Mouse (Mus musculus): ENCODE data around the gene Ap3b1. TPM values are rescaled to one million over a fixed set of nuclear protein-coding genes. Genes with fewer than 3 reads are reported as not detected.
"Not testable (repeated sequence)": the region's sequence is repeated elsewhere in the genome, so short reads cannot be mapped to it uniquely, and the experiment has no call there.

Gene Ap3b1
- 10 to 100 TPM; 29.4 to 31.8 TPM for total RNA-seq (2021)

- peak; percentile 93 for DNase-seq
These were observed at the start of gene Ap3b1 for GRCm38 (mm10) chr13:94358401-94359265. Gene Ap3b1 (plus strand): TSS chr13:94358960.

- DNase-seq, result not testable (repeated sequence)
These were observed 45.9 kb upstream of the Ap3b1 start for GRCm38 (mm10) chr13:94312812-94313211.

DNA sequence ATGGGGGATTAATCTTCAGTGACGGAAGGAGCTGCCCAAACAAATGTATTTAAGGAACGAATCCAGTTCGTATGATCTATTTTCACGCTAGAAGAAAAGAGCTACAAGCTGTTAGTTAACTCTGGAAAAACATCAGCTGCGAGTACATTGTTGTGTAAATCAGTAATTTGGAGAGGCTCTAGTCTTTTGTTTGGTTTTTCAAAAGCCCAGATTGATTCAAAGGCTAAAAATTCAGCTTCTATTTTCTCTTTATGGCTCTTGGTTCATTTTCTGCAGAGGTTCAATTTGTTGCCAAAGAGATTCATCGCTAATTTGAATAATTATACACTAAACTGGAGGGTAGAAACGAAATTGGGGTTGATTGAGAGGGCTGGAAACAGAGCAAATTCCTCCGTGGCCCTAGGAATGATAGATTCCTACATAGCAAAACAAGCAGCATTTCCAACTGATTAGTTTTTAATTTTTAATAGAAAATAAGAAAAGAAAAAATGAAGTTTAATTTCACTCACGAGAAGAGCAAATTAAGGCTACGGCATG is 41.7 kb upstream of the Ap3b1 start:
- no peak for DNase-seq

DNA sequence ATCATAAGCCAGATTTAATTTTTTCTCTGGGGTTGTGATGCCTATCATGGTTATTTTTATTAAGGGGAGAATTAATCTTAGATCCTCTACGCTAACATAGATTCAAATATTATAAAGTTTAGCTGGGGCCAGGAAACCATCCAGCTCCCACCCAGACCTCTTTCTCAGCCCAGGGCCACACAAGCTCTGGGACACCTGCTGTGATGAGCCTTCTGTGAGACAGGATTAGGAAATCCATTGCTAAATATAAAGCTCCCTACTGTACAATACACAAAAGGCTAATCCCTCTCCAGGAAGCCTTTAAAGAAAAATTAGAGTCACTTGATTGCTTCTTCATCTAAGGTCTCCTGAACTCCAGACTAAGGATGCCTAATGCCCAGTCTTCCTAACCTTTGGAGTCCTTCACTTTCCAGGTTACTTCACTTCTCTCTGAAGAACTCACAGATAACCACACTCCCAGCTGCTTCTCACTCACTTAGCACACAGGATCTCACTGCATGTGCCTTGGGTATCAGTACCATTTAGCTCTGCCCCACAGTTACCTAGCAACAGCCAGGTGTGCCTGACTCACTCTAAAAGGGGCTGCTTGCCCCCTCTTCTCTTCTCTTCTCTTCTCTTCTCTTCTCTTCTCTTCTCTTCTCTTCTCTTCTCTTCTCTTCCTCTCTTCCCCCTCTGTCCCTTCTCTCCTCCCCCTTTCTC is 37.5 kb upstream of the Ap3b1 start:
- no peak for DNase-seq

DNA sequence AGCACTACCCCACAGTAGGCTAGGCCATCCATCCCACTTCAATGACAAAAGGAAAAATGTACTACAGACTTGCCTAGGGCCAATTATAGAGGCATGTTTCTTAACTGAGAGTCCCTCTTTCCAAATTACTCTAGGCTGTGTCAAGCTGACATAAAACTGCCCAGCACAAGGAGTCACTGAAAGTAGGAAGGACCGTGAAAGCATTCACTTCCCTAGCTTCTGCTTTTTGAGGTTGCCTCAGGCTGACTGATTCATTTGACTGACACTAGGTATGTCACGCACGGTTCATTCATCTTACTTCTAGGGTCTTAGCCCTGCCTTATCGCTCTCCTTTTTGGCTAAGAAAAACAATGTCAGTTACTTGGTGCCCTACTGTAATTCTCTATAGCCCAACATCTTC is 36.3 kb upstream of the Ap3b1 start:
- no peak for DNase-seq

GRCm38 (mm10) chr13:94328063-94328462 is 30.7 kb upstream of the Ap3b1 start:
- DNase-seq, result no peak

DNA sequence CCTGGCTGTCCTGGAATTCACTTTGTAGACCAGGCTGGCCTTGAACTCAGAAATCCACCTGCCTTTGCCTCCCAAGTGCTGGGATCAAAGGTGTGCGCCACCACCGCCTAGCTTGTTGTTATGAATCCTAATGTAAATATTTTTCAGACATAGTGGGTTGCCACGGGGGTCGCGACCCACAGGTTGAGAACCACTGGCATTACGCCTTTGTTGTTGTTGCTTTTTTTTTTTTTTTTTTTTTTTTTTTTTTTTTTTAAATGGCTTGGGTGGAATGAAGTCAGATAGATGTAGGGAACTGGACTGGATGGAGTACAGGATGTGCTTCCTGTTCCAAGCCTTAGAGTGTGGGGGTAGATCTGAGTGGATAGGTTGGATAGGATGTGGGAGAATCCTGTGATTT is 29.8 kb upstream of the Ap3b1 start:
- not testable (repeated sequence) for DNase-seq

DNA sequence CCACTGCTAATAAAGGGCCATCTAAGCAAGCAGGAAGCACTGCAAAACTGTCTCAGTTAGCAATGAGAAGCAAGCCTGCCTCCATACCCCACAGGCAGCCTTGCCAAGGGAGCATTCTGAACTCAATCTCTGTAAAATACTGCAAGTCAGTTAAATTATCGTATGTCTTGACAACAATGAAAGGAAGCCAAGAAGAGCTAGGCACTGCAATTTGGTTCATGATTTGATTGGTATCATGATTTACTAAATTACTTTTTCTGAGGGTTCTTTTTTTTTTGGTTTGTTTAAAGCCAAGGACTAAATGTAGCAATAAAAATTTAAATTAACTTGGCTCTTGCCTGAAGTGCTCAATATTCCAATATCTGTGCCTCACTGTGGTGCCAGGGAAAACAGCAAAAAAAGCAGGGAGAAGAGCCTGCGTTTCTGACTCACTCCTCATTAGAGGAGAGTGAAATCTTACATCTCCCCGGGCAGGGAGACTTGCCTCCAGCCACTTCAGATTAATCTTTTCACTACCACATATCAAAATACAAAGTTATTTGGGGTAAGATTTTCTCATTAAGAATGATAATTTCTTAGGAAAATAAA is 28.3 kb upstream of the Ap3b1 start:
- no peak for DNase-seq

DNA sequence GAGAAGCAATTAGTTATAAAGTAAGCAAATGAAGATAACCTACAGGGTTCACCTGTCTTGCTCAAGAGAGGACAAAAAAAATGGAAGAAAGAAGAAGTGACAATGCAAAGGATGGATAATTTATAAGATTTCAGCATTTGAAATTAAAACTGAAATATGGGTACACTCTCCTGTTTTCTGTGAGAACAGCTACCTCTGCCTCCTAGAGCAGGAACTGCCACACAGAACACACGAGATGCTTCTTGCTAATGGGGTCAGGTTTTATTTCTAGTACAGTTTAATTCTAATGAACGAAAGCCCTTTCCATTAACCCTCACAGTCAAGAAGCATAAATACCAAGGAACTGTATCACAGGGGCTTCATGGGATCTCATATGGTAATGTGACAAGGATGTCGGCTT is 20.4 kb upstream of the Ap3b1 start:
- DNase-seq, result no peak

DNA sequence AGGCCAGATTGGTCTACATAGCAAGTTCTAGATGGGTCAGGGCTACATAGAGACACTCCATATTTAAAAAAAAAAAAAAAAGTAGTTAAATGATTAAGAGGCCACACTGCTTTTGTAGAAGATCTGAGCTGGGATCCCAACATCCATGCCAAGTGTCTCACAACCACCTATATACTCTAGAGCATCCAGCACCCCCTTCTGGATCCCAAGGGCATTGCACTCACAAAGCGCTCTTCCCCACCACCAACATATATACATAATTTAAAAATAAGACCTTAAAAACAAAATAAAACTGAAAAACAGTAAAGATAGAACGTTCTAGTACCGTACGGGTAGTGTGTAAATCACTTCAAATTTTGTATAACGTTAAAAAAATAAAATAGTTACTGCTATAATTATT is 15.6 kb upstream of the Ap3b1 start:
- DNase-seq, result no peak

- DNase-seq, result not testable (repeated sequence)
These were observed 14.2 kb upstream of the Ap3b1 start for GRCm38 (mm10) chr13:94344600-94344999.

DNA sequence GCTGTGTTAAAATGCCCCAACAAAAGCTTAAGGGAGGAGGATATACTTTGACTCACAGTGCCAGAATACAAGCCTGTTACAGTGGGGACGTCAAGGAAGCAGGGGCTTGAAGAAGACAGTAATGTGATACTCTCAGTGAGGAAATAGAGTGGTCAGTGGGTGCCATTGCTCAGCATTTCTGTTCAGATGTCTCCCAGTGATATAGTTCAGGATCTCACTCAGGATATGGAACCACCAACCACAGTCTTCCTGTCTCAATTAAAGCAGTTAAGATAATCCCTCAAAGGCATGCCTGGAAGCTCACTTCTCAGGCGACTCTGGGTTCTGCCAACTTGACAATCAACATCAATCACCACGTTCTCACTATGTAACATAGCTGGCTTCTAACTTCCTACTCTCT is 4.2 kb upstream of the Ap3b1 start:
- DNase-seq, result no peak

DNA sequence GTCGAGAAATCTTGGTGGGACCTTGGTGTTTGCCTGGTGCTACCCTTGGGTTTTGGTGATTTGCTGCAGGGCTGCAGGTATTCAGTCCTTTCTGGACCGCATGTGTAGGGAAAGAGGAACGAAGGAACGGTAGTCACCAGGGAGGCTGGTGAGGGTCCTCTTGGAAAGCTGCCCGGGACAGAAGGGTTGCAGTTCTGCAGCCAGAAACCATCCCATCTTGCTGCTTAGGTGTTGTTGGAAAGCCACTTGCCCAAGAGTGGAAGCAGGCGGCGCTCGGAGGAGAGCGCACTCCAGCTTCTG is 709 bp upstream of the Ap3b1 start:
- no peak for DNase-seq

GRCm38 (mm10) chr13:94359282-94359920 is 641 bp downstream of the Ap3b1 start:
- no peak for DNase-seq

DNA sequence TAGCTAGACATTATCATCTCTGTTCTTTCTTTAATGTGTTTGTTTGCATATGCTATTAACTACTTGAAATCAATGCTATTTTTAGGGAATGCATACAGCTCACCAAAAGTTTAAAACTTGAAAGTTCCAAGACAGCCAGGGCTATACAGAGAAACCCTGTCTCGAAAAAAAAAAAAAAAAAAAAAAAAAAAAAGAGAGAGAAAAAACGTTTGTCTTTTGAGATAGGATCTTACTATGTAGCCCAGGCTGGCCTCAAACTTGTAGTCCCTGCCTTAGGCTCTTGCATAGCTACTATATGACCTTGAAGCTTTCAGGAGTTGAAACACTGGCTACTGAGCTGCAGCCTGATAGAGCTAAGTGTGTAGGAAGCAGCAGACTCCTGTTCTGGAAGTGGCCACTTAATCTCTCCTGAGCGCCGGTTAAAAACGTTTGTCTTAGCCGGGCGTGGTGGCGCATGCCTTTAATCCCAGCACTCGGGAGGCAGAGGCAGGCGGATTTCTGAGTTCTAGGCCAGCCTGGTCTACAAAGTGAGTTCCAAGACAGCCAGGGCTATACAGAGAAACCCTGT is 2.3 kb downstream of the Ap3b1 start:
- DNase-seq, result not testable (repeated sequence)

DNA sequence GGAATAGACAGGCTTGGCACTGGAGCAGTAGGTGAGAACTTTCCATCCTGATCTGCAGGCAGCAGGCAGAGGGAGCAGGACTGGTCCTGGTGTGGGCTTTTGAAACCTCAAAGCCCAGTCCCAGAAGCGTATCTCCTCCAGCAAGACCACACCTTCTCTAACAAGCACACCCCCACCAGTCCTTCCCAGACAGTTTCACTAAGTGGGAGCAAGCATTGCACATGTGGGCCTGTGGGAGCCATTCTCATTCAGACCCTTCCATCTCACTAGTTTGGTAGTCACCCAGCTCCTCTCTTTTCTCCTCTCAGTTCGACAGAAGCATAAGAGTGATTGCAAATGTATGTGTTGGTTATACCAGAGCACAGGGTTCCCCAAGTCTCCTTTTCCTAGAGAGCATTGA is 5.6 kb downstream of the Ap3b1 start:
- no peak for DNase-seq

DNA sequence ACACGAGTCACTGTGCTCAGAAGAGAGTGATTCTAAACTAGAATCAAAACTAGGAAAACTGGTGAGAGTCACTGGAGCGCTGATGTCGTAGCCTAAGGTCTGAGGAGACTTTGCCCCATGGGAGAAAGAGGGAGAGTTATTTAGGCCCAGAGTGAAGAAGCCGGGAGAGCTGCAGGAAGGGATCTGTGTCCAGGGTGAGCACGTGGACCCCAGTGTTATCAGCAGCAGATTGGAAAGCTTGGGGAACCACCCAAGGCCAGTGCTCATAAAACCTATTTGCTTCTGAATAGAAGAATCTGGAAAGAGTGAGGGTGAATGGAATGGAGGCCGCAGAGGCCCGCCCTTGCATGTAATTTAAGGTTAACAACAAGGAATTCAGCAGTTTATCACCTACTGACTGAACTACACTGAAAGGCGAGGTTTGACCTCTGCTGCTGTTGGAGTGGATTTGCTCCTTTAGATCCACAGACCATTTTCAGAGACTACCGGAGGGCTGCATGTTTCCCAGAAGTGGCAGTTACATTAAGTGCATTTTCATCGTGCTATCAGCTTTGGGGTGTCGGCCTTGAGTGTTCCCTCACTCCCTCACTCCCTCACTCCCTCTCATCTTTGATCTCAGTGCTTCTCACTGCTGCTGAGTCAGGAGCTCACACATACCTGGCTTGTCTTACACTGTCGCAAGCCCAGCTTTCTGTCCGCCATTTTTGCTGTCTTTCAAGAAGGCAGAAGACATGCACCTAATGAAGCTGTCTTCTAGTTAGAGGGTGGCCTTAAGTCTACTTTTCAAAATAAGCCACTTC is 6.5 kb downstream of the Ap3b1 start:
- DNase-seq, result no peak

- no peak for DNase-seq
These were observed 9.1 kb downstream of the Ap3b1 start for GRCm38 (mm10) chr13:94367869-94368268.

- DNase-seq, result no peak
These were observed 11.8 kb downstream of the Ap3b1 start for GRCm38 (mm10) chr13:94370521-94370920.

DNA sequence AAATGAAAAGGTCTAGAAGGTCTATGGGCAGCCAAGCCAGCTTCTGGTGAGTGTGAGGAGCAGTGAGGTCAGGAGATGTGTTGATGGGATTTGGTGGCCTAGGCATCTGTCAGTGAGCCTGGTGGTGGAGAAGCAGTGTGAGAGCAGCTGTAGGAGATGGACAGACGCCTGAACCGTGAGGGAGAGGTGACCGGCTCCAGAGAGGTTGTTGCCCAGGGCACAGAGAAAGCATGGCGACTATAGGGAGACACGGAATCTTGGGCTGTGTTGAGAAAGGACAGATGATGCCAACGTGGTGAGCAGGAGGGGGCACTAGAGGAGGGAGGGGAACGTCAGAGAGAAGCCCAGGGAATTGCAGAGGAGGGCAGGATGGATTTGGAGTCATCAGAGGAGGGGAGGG is 13.3 kb downstream of the Ap3b1 start:
- no peak for DNase-seq

- DNase-seq, result no peak
These were observed 15.4 kb downstream of the Ap3b1 start for GRCm38 (mm10) chr13:94374131-94374530.
